Mouse (Mus musculus): ENCODE measurements around the gene Asic2. TPM values are rescaled to one million over a fixed set of nuclear protein-coding genes. Genes with fewer than 3 reads are reported as not detected.

Asic2 gene
- total RNA-seq, 1 experiment from 2014 or later, result not detected

DNA sequence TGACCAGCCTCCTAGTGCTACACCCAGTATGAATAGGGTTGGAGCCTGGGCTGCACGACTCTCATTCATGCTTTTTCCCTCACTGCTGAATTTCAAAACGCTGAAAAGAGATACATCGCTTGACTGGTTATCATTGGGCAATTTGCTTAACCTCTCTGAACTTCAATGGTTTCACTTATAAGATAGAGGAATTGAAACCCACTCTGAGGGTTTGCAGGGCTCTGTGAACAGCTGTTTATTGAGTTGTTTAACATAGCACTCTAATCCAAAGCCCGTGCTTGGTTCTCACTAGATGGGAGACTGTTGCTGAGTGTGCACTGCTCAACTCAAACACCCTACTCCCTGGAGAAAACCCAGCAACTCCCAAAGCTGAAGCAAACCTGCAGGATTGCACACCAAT, 776.1 kb downstream of the Asic2 start:
- ATAC-seq (replicated peaks in 1 of 2; ENCODE audit: insufficient read depth in 1 of 2, low FRiP score in 2 of 2, low TSS enrichment in 1 of 2, low read depth in 1 of 2, poor library complexity in 2 of 2, severe bottlenecking in 2 of 2), result no peak

GRCm38 (mm10) chr11:81189103-81189502, 779.2 kb downstream of the Asic2 start:
- no peak for ATAC-seq (replicated peaks in 1 of 2; ENCODE audit: insufficient read depth in 1 of 2, low FRiP score in 2 of 2, low TSS enrichment in 1 of 2, low read depth in 1 of 2, poor library complexity in 2 of 2, severe bottlenecking in 2 of 2)

GRCm38 (mm10) chr11:81187851-81188250, 780.4 kb downstream of the Asic2 start:
- no peak for ATAC-seq (replicated peaks in 1 of 2; ENCODE audit: insufficient read depth in 1 of 2, low FRiP score in 2 of 2, low TSS enrichment in 1 of 2, low read depth in 1 of 2, poor library complexity in 2 of 2, severe bottlenecking in 2 of 2)

GRCm38 (mm10) chr11:81184721-81185120, 783.5 kb downstream of the Asic2 start:
- ATAC-seq (replicated peaks in 1 of 2; ENCODE audit: insufficient read depth in 1 of 2, low FRiP score in 2 of 2, low TSS enrichment in 1 of 2, low read depth in 1 of 2, poor library complexity in 2 of 2, severe bottlenecking in 2 of 2), result no peak

DNA sequence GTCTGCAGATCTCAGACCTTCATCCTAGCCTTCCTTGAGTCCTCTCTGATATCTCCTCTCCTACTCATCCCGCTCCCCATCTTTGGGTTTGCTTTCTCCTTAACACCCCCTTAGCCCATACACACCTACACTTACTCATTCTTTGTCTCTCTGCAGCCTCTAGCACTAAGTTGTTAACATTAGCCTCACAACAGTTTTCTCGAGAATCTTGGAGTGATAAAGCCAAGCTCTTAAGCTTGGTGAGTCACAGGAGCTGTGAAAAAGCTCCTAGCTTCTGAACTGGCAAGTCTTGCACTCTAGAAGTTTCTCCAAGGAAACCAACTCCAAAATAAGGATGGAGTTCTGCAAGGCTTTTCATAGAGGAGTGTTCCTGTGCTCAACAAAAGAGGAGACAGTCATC, 803.4 kb downstream of the Asic2 start:
- no peak for ATAC-seq (replicated peaks in 1 of 2; ENCODE audit: insufficient read depth in 1 of 2, low FRiP score in 2 of 2, low TSS enrichment in 1 of 2, low read depth in 1 of 2, poor library complexity in 2 of 2, severe bottlenecking in 2 of 2)

- ATAC-seq (replicated peaks in 1 of 2; ENCODE audit: insufficient read depth in 1 of 2, low FRiP score in 2 of 2, low TSS enrichment in 1 of 2, low read depth in 1 of 2, poor library complexity in 2 of 2, severe bottlenecking in 2 of 2), result no peak
Measured at GRCm38 (mm10) chr11:81163056-81163455, 805.2 kb downstream of the Asic2 start.

DNA sequence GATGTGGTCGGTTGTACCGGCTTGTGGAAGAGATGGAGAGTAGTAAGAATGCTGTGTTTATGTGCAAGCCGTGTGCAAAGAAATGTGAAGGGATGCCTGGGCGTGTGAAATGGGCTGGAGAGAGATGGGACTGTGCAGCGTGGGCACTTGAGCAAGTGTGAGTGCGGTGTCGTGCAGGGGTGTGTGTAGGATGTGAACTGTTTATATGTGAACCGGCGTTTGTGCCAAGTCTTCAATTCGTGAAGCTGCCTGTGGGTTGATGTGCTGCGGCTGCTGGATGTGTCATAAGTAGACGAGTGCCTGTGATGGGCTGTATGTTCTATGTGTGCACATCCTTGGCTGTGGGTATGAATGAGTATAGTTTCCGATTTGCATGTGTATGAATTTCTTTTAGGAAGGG, 814.4 kb downstream of the Asic2 start:
- no peak for ATAC-seq (replicated peaks in 1 of 2; ENCODE audit: insufficient read depth in 1 of 2, low FRiP score in 2 of 2, low TSS enrichment in 1 of 2, low read depth in 1 of 2, poor library complexity in 2 of 2, severe bottlenecking in 2 of 2)

GRCm38 (mm10) chr11:81153161-81153840, 815.0 kb downstream of the Asic2 start:
- ATAC-seq (replicated peaks in 1 of 2; ENCODE audit: insufficient read depth in 1 of 2, low FRiP score in 2 of 2, low TSS enrichment in 1 of 2, low read depth in 1 of 2, poor library complexity in 2 of 2, severe bottlenecking in 2 of 2), result no peak

- no peak for ATAC-seq (replicated peaks in 1 of 2; ENCODE audit: insufficient read depth in 1 of 2, low FRiP score in 2 of 2, low TSS enrichment in 1 of 2, low read depth in 1 of 2, poor library complexity in 2 of 2, severe bottlenecking in 2 of 2)
Measured at GRCm38 (mm10) chr11:81152460-81153160, 815.6 kb downstream of the Asic2 start.

- no peak for ATAC-seq (replicated peaks in 1 of 2; ENCODE audit: insufficient read depth in 1 of 2, low FRiP score in 2 of 2, low TSS enrichment in 1 of 2, low read depth in 1 of 2, poor library complexity in 2 of 2, severe bottlenecking in 2 of 2)
Measured at GRCm38 (mm10) chr11:81152021-81152385, 816.3 kb downstream of the Asic2 start.

DNA sequence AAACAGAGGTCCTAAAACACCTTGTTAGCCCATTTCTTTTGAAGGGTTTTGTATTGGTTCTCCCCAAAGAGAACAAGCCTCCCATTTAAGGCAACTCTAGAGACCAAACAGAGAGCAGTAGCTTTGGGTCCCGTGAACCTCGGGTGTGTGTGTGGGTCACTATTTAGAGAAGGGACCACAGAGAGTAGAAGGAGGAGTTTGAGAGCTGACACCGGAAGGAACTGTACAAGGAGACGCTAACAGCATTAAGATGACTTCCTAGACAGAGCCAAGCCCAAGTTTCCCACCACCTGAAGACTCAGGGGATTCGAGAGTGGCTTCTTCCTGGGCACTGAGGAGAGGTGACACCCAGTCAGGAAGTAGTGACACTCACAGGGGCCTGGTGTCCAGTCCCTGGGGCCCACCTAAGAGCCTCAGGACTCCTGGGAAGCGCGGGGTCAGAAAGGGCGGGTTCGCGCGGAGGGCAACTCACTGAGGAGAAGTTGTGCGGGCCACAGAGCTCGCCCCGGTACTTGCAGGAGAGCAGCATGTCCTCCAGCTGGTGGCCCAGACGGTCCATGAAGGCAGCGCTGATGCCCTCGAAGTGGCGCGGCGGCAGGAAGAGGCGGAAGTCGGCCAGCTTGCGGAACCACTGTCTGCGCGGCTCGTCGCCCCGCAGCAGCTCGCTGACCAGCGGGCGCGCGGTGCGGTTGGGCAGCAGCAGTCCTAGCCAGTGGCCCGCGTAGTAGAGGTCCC, 816.8 kb downstream of the Asic2 start:
- no peak for ATAC-seq (replicated peaks in 1 of 2; ENCODE audit: insufficient read depth in 1 of 2, low FRiP score in 2 of 2, low TSS enrichment in 1 of 2, low read depth in 1 of 2, poor library complexity in 2 of 2, severe bottlenecking in 2 of 2)

- ATAC-seq (replicated peaks in 1 of 2; ENCODE audit: insufficient read depth in 1 of 2, low FRiP score in 2 of 2, low TSS enrichment in 1 of 2, low read depth in 1 of 2, poor library complexity in 2 of 2, severe bottlenecking in 2 of 2), result no peak
Measured at GRCm38 (mm10) chr11:81150621-81151020, 817.6 kb downstream of the Asic2 start.

DNA sequence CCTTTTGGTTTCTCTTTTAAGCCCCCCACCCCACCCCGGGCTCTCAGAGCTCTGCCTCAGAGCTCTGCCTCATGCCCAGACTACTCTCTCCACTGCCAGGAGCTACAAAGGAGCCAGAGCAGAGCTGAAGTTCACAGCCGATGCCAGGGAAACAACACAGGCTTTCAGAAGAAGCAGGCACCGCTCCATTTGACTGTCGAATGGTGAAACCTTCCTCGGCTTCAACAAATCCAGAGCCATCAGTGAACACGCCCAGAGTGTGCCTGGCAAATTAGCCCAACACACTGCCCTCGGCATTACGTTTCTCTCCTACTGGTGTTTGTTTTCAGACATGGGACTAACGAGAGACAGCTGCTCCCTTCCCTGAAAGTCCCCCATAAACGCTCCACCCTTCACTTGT, 819.8 kb downstream of the Asic2 start:
- ATAC-seq (replicated peaks in 1 of 2; ENCODE audit: insufficient read depth in 1 of 2, low FRiP score in 2 of 2, low TSS enrichment in 1 of 2, low read depth in 1 of 2, poor library complexity in 2 of 2, severe bottlenecking in 2 of 2), result no peak

DNA sequence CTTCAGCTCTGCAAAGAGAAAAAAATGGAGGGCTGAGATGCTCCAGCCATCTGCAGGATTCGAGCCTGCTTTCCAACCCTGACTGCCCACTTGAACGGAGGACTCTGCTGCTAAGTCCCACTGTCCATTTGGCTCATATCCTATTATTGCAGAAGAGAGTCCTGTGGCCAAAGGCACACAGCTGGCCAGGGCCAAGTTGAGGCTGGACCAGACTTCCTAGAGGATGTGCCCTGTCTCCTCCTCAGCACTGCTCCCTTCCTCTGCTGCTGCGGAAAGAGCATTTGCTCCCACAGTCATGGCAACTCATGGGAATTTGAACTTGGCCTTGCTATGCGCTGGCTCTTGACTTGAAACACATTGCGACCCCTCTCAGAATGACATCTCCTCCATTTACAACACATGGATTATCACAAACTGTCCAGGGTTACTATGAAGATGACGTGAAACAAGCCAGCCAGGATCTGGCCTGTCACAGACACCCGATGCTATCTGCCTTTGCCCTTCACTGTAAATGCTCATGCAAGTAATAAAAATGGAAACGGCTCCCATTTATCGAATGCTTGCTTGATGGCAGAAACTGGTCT, 821.6 kb downstream of the Asic2 start:
- ATAC-seq (replicated peaks in 1 of 2; ENCODE audit: insufficient read depth in 1 of 2, low FRiP score in 2 of 2, low TSS enrichment in 1 of 2, low read depth in 1 of 2, poor library complexity in 2 of 2, severe bottlenecking in 2 of 2), result no peak

DNA sequence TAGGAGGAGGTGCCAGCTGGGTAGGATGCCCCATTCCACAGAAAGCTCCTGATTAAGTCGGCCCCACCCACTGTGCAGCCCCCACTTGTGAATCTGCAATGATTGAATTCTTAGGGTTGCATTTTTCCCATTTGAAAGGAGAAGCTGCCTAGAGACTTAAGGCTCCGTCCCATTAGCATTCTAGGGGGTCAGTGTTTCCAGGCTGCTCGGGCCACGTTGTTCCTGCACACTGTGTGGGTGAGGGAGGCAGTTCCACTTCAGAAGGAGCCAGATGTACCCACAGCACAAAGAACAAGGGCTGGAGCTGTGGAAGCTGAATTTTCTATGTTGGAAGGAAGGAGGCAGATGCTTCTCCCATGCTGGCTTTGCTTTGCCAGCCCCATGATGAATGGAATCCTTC, 833.1 kb downstream of the Asic2 start:
- no peak for ATAC-seq (replicated peaks in 1 of 2; ENCODE audit: insufficient read depth in 1 of 2, low FRiP score in 2 of 2, low TSS enrichment in 1 of 2, low read depth in 1 of 2, poor library complexity in 2 of 2, severe bottlenecking in 2 of 2)

DNA sequence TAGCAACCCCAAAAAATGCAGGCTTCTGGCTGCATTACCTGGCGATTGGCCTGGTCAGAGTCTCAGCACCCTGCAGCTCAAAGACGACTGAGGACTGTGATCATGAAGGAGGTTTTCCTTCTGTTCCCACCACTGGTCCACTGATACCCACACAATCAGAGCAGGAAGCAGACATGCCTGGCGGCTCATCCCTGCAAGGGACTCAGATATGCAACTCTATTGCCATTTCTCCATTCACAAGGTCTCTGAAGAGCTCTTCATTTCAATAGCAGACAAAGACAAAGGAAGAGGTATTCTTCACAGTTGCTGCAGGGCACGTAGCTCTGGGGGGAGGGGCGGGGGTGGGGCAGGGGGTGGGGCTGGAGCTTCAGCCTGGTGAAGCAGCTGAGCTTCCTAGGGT, 834.3 kb downstream of the Asic2 start:
- no peak for ATAC-seq (replicated peaks in 1 of 2; ENCODE audit: insufficient read depth in 1 of 2, low FRiP score in 2 of 2, low TSS enrichment in 1 of 2, low read depth in 1 of 2, poor library complexity in 2 of 2, severe bottlenecking in 2 of 2)

DNA sequence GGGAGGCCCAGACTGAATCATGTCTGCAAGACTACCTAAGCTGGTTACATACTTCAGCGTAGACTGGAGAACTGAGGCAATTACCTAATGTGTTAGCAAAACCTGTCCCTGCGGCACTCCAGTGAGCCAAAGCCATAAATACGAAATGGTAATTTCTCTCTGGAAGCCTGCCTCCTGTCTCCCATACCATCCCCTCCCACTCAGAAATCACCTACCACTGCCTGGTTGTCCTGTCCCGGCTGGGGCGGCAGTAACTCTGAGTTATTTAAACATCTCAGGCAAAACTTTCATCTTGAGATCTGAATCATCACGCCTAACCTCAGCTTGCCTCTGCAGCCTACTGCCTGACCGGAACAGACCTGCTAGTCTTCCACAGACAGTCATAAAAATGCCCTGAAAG, 835.6 kb downstream of the Asic2 start:
- no peak for ATAC-seq (replicated peaks in 1 of 2; ENCODE audit: insufficient read depth in 1 of 2, low FRiP score in 2 of 2, low TSS enrichment in 1 of 2, low read depth in 1 of 2, poor library complexity in 2 of 2, severe bottlenecking in 2 of 2)

GRCm38 (mm10) chr11:81124363-81124762, 843.9 kb downstream of the Asic2 start:
- ATAC-seq (replicated peaks in 1 of 2; ENCODE audit: insufficient read depth in 1 of 2, low FRiP score in 2 of 2, low TSS enrichment in 1 of 2, low read depth in 1 of 2, poor library complexity in 2 of 2, severe bottlenecking in 2 of 2), result no peak
